Mouse (Mus musculus) heart, adult 2 months (tissue): ENCODE results near the gene AW549877. TPM values are rescaled to one million over a fixed set of nuclear protein-coding genes. Genes with fewer than 3 reads are reported as not detected.

Source experiments
- DNase-seq, 2 experiments: peaks; one replicate each; pipeline ENCODE4 v3.0.0; 2021
- H3K27ac ChIP-seq: fragments of 200-600 bp; 2 replicates; pipeline ENCODE4 v1.8.1; 2022
- H3K27me3 ChIP-seq: fragments of 200-500 bp; 2 replicates; pipeline ENCODE4 v1.6.1; 2012; ENCODE audit warnings: mild to moderate bottlenecking, low read length, inconsistent platforms, mixed read lengths; ENCODE audit not compliant: control insufficient read depth, insufficient read depth
- H3K36me3 ChIP-seq: fragments of 200-500 bp; 2 replicates; pipeline ENCODE4 v1.6.1; 2012; ENCODE audit warnings: low read length, inconsistent platforms; ENCODE audit not compliant: control insufficient read depth, insufficient read depth
- H3K4me1 ChIP-seq: fragments of 200-500 bp; 2 replicates; pipeline ENCODE4 v1.6.1; 2011; ENCODE audit warnings: low read length; ENCODE audit not compliant: control insufficient read depth, insufficient read depth
- H3K4me3 ChIP-seq: fragments of 200-600 bp; 2 replicates; pipeline ENCODE4 v1.8.1; 2022
- H3K79me2 ChIP-seq: fragments of 200-500 bp; replicated peaks from 2 replicates; pipeline ENCODE4 v1.6.1; 2012; ENCODE audit warnings: mild to moderate bottlenecking, inconsistent platforms, low read length, moderate library complexity, mixed read lengths; ENCODE audit not compliant: control insufficient read depth, insufficient read depth
- H3K9ac ChIP-seq: fragments of 200-500 bp; 2 replicates; pipeline ENCODE4 v1.6.1; 2012; ENCODE audit warnings: low read depth, mild to moderate bottlenecking, control low read depth, inconsistent platforms, low read length, mixed read lengths
- CTCF ChIP-seq: fragments of 200-600 bp; IDR thresholded peaks from 2 replicates; pipeline ENCODE4 v1.8.1; 2022; ENCODE audit warnings: antibody characterized with exemption, mild to moderate bottlenecking, moderate library complexity
- EP300 ChIP-seq: fragments of 200-500 bp; IDR thresholded peaks from 2 replicates; pipeline ENCODE4 v1.6.1; 2011; ENCODE audit warnings: low read depth, low read length, control low read depth; ENCODE audit not compliant: insufficient read depth
- POLR2A ChIP-seq: fragments of 200-500 bp; IDR thresholded peaks from 2 replicates; pipeline ENCODE4 v1.6.1; 2011; ENCODE audit warnings: mild to moderate bottlenecking, low read depth, low read length, control low read depth; ENCODE audit not compliant: insufficient read depth
- WGBS: fragments of 180-500 bp; shearing (Covaris S2); methylation state at CpG from one replicate; pipeline ENCODE4 v1.1.7; 2018; 5-methylcytosine and 5-hydroxymethylcytosine counted together
- intact Hi-C: fragments of 180-260 bp; cut with DNase I; formaldehyde crosslinking; loops from one replicate; pipeline ENCODE4 v1.15.1; 2025
- polyA plus RNA-seq: library from polyadenylated mRNA; depleted of rRNA; stranded (reverse); fragments of >200 nt; gene quantifications from 2 replicates; pipeline ENCODE4 v1.2.3, GENCODE M21; 2012
- total RNA-seq, 2 experiments: library from RNA; stranded (reverse); gene quantifications; 2 replicates each; pipeline ENCODE4 v1.2.3; 2021

Gene AW549877
- total and polyA plus RNA-seq, 3 experiments, result 11.7 to 21.2 (median 19.3) TPM

DNA sequence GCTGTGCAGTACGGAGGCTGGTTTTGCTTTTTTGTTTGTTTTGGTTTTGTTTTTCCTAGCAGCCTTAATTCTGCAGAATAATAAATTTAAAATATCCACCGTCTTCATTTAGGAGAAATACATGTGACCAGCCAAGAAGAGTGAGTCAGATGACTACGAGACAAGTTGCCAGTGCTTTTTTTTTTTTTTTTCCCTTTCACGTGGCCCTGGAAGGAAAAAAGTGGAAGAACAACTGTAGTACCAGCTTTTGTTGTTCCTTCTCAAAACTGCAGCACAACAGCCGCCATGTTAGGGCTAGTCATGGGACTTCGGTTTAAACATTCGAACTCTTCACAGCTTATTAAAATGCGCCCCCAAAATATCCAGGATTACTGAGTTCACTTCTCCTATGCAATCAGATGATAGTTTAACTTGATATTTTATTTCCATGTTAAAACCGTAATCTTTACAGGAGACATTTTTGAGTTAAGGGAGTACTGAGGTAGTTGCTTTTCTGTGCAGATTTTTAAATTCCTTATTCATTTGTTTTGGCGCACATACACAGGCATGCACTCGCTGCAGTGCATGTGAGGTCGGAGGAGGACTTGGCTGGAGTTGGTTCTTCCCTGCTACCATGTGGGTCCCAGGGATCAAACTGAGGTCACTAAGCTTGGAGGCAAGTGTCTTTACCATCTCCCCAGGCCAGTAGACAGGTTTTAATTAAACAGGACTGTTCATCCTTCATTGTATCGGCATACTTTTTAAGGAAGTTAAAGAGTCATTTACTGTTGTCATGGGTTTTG, 29.4 kb upstream of the AW549877 start:
- Histone ChIP-seq H3K27ac (peak overlapping the region; percentile 96), H3K36me3 (peaks cover 6% of the 10 kb centered on the region; the same call in 1 of the 2 replicates), H3K79me2 (no peaks in the 10 kb centered on the region), H3K27me3 (no peaks in the 10 kb centered on the region), H3K9ac (no peak overlapping the region), H3K4me3 (no peak overlapping the region), H3K4me1 (peaks cover 3% of the 10 kb centered on the region)
- TF ChIP-seq EP300, result 0 out of 2 replicates have a peak, but pooled peaks have one; percentile 21
- TF ChIP-seq POLR2A, result no peak
- no peak for DNase-seq
- intact Hi-C loops, result loop anchor here (5.0 kb wide), 1 partner anchor 68 kb away; no protein-coding TSS in a partner anchor
- 54% methylated on average over 13 of the region's 13 CpGs for WGBS

DNA sequence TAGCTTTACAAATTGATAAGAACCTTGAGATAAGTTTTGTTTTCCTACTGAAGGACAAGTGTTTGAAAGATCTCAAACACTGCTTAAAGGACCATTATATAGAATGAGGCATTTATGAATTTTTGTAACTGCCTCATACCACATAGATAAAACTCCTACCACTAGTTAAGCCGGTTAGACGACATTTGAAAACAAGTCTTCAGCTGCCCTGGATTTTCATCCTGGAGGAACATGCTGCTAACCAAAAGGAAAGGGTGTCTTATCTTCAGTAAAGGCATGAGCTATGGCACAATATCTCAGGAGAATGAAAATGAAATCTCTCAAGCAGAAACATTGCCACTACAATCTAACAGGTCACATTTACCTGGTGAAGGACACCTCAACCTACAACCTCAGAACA, 28.2 kb upstream of the AW549877 start:
- 76% methylated on average over 2 of the region's 2 CpGs for WGBS
- Histone ChIP-seq H3K79me2 (no peaks in the 10 kb centered on the region), H3K4me3 (no peak overlapping the region), H3K36me3 (peaks cover 3% of the 10 kb centered on the region; the same call in 1 of the 2 replicates), H3K27ac (no peak overlapping the region; the same call in 1 of the 2 replicates), H3K4me1 (peaks cover 3% of the 10 kb centered on the region), H3K9ac (no peak overlapping the region), H3K27me3 (no peaks in the 10 kb centered on the region)
- TF ChIP-seq CTCF (no peak), EP300 (no peak), POLR2A (no peak)
- intact Hi-C loops, result no loop called here
- no peak for DNase-seq

DNA sequence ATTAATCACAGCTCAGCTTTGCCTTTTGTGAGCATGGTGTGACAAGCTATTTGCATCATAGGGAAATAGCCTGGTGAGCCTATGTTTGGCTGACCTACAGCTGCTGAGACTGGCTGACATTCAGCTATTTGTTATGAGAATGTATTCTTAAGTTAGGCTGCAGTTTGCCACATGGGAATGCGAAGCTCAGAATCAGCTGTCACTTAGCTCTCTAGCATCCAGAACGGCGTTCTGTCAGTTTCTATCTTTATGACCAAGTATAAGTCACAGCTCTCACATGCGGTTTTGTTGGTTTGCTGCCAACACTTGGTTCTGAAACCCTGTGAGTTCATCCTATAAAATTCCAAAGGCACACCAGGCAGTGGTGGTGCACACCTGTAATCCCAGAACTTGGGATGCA, 25.2 kb upstream of the AW549877 start:
- WGBS, result 44% methylated on average over 4 of the region's 4 CpGs
- DNase-seq, result no peak
- H3K27ac ChIP-seq, result peak overlapping the region; percentile 67
- TF ChIP-seq EP300 (no peak), CTCF (no peak), POLR2A (no peak)
- H3K4me3 ChIP-seq, result no peak overlapping the region
- H3K27me3 ChIP-seq, result no peaks in the 10 kb centered on the region
- no peaks in the 10 kb centered on the region; the same call in 1 of the 2 replicates for H3K4me1 ChIP-seq
- intact Hi-C loops, result no loop called here
- H3K36me3 ChIP-seq, result 0 out of 2 replicates have a peak, but pooled peaks cover 2% of the 10 kb centered on the region
- H3K79me2 ChIP-seq, result no peaks in the 10 kb centered on the region
- no peak overlapping the region for H3K9ac ChIP-seq

GRCm38 (mm10) chr15:4013873-4014272, 18.3 kb upstream of the AW549877 start:
- Histone ChIP-seq H3K79me2 (no peaks in the 10 kb centered on the region), H3K27me3 (no peaks in the 10 kb centered on the region), H3K9ac (no peak overlapping the region), H3K4me3 (no peak overlapping the region), H3K27ac (no peak overlapping the region), H3K36me3 (no peaks in the 10 kb centered on the region), H3K4me1 (no peaks in the 10 kb centered on the region)
- DNase-seq, result no peak
- intact Hi-C loops, result no loop called here
- TF ChIP-seq POLR2A, result no peak
- TF ChIP-seq EP300, result no peak
- no peak for TF ChIP-seq CTCF
- 46% methylated on average over 2 of the region's 2 CpGs for WGBS

DNA sequence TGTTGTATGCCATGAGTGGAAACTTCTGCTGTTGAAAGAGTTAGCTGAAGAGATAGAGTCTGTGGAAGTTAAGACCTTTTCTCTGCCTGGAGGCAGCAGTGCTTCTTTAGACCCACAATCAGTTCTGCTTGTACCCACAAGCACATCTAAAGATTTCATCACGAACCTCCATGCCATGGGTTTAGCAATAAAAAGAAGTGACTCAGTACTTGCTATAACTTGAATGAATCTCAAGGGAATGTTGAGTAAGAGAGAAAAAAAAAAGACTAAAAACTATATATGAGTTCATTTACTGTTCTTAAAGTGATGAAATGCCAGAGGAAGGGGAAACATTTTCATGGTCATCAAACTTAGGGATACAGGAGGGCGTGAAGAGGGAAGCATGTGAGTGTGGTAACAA, 5.0 kb upstream of the AW549877 start:
- DNase-seq, result no peak
- TF ChIP-seq EP300, result no peak
- TF ChIP-seq CTCF, result no peak
- no peak for TF ChIP-seq POLR2A
- no peak overlapping the region for H3K4me3 ChIP-seq
- no peaks in the 10 kb centered on the region for H3K36me3 ChIP-seq
- no peaks in the 10 kb centered on the region for H3K27me3 ChIP-seq
- H3K4me1 ChIP-seq, result no peaks in the 10 kb centered on the region; the same call in 1 of the 2 replicates
- intact Hi-C loops, result no loop called here
- H3K79me2 ChIP-seq, result no peaks in the 10 kb centered on the region
- no peak overlapping the region for H3K9ac ChIP-seq
- 72% methylated on average over 2 of the region's 2 CpGs for WGBS
- no peak overlapping the region for H3K27ac ChIP-seq

DNA sequence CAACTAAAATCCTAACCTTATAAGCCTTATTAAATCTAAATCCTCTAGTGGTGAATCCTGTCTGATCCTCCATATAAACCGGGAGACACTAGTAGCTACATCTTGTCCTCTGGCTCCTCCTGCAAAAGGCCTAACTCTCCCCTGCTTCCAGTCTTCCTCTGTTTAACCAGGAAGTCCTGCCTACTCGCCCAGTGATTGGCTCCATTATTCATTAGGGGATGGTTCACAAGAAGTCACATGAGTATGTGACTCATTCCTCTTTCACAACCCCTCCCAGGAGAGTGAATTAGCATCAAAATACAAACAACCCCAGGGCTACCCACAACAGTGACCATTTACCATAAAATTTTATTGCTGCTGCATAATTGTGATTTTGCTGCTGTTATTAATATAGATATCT, 3.6 kb upstream of the AW549877 start:
- H3K4me1 ChIP-seq, result no peaks in the 10 kb centered on the region; the same call in none of the 2 replicates
- no peak for DNase-seq
- H3K27me3 ChIP-seq, result no peaks in the 10 kb centered on the region
- intact Hi-C loops, result no loop called here
- no peaks in the 10 kb centered on the region for H3K79me2 ChIP-seq
- no peaks in the 10 kb centered on the region; the same call in 1 of the 2 replicates for H3K36me3 ChIP-seq
- no peak for TF ChIP-seq EP300
- TF ChIP-seq CTCF, result no peak
- TF ChIP-seq POLR2A, result no peak
- H3K9ac ChIP-seq, result no peak overlapping the region
- no peak overlapping the region for H3K4me3 ChIP-seq
- WGBS, result 61% methylated on average over 2 of the region's 2 CpGs
- no peak overlapping the region for H3K27ac ChIP-seq
